Mouse (Mus musculus) 416B (cell line): ENCODE results near the gene Gng2.

ENCODE experiments used
- DNase-seq: peaks from one replicate; pipeline ENCODE4 v3.0.0; 2011; ENCODE audit warnings: low read depth

Gng2 gene

DNA sequence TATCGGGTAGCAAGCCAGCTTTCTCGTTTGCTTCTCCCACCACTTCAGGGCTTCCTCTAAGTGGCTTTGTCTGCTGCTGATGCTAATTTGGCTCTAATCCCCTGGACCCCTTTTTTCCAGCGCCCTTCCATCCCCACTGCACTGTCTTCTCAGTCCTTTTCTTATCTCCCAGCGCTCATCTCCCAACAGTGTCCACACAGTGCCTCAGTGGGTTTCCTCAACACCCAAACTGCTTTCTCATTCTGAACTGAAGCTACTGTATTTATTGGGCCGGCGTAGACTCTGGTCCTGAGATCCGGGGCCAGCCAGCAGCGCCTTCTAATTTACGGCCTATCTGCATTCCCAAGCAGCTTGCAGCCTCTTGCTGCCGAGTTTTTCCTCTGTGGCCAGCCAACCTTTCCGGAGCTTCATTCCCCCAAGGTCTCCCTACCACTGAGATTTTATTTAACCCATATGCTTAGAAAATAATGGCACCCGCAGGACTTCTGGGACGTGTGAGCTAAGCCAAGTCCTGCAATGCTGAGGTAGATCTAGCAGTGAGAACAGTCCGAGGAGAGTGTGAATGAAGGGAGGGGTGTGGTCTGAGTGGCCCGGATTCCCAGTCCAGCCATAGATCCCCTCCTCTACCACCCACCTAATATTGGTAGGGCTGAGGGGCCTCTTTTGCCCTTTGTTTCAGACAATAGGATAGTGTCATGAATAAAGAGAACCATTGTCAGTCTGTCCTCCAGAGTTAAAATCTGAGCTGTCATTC is at the start of gene Gng2:
TSS of gene Gng2 (minus strand) at position 357 of the 754 bp plus-strand sequence.
- DNase-seq: no peak

DNA sequence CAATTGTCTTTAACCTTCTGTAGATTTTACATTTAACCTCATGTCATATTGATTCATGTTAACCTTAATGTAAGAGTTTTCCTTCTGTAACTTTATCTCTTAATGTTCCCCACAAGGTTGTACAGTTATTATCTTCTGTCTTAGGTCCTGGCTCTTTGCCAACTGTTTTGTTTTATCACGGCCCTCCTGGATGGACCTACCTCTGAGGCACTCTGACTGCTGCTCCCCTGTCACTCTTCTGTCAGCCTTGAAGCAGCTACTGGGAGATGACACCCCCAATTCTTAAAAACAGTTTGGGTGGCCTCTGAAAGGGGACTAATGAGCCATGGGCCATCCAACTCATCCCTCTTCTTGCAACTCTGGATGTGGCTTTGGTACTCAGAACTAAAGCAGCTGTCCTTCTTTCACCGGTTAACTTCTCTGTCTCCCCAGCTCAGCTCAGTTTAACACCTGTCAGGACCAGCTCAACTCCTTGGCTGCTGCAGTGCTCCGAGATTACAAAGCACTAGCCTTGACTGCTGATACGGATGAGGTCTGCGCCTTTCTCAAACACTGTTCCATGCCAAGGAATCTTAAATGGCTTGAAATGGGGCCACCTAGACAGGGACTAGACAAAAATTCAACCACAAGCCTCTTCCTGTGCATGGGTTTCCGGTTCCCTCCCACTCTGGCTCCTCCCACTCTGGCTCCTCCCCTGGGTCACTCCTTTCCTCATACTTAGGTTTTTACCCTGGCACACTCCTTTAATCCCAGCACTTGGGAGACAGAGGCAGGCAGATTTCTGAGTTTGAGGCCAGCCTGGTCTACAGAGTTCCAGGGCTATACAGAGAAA is 47.7 kb upstream of the Gng2 start:
- peak; percentile 72 for DNase-seq

DNA sequence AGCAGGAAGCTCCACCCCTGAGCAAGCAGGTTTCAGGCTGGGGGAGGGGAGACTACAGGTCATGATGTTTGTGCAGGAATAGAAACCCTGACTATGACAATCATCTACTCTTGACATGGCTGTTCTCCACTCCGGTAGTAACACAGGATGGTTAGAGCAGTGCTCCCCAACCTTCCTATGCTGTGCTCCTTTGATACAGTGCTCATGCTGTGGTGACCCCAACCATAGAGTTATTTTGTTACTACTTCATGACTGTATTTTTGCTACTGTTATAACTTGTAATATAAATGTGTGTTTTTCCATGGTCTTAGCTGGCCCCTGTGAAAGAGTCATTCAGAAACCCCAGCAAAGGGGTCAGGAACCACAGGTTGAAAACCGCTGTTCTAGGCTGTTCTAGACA is 46.5 kb upstream of the Gng2 start:
- DNase-seq: no peak

- no peak for DNase-seq
These were observed 42.1 kb upstream of the Gng2 start for GRCm38 (mm10) chr14:20019486-20019885.

DNA sequence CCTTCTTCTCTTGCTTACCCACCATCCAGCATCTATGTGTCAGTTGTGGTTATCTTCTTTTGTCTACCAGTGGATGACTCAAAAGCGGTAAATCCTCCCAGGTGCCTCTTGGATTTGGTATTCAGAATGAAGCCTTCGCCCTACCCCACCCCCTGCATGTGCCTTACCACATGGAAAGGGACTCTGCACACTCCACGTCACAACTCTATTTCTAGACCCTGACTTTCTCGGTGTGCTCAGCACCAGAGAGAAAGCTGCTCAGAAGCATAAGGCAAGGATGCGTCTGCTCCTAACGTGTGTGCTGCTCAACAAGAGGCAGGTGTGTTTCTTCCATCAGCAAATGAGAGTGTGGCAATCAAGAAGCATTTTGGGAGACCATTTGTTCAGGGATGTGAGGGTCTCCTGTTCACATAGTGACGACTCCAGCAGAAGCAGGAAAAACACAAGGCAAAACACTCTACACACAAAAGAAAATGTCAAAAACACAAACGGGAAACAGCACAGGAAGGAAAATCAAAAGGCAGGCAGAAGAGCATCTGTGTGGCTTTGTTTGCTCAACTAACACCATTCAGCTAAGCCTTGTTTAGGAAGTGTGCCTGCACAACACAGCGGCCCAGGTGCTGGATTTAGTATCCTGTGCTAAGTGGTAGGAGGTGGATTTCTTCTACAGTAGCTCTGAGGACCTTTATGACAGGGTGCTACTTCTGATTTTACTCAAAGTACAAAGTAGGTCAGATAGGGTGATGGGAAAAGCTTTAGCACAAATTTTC is 35.3 kb upstream of the Gng2 start:
- no peak for DNase-seq

DNA sequence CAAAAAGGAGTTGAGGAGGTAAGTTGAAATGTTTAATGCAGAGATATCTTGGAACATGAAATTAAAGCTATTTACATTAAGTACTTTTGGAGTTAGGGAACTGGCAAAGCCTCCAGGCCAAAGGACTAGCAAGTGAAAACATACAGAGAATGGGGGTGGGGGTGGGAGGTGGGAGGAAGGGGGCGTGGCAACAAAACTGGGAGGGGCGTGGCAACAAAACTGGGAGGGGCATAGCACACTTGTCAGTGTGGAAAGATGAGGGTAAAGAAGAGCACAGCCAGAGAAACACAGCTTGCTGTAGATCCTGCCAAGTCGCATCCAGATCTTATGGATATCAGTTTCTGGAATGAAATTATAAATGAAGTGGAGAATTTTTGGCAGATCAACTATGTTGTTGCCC is 30.0 kb upstream of the Gng2 start:
- DNase-seq: no peak

GRCm38 (mm10) chr14:20004777-20005289 is 27.4 kb upstream of the Gng2 start:
- DNase-seq: peak; percentile 27

GRCm38 (mm10) chr14:19996853-19997252 is 19.4 kb upstream of the Gng2 start:
- DNase-seq: no peak

DNA sequence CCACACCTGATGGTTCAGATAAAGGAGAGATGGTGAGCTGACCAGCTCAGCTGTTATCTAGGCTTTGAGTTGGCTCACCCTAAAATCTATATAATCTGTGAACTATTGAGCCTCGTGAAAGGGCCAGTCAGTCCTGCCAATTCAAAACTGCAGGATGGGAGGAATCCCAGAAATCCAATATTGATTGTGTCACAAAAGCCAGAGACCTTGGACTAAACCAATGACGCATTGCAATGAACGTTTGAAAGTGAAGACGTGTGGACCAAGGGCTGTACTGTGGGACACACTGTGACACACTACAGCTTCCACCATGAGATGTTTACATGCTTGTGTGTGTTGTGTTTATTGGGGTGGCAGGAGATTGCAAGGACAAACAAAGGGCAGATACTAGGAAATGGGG is 18.5 kb upstream of the Gng2 start:
- DNase-seq: no peak

- DNase-seq: no peak
These were observed 16.6 kb upstream of the Gng2 start for GRCm38 (mm10) chr14:19994068-19994467.

DNA sequence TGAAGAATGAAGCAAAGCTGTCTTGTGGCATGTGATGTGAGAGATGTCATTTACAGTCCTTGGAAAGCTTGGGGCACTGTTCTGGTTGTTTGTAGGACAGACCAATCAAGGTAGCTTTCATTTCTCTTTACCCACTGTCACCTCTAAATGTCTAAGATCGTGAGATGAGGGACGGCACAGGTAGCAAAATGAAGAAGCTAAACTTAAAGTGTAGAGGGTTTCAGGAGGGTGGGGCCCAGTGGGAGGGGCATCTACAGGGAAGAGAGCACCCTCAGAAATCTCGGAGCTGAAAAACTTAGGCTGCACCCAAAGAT is 16.1 kb upstream of the Gng2 start:
- DNase-seq: no peak

GRCm38 (mm10) chr14:19992873-19993569 is 15.6 kb upstream of the Gng2 start:
- peak; percentile 56 for DNase-seq

DNA sequence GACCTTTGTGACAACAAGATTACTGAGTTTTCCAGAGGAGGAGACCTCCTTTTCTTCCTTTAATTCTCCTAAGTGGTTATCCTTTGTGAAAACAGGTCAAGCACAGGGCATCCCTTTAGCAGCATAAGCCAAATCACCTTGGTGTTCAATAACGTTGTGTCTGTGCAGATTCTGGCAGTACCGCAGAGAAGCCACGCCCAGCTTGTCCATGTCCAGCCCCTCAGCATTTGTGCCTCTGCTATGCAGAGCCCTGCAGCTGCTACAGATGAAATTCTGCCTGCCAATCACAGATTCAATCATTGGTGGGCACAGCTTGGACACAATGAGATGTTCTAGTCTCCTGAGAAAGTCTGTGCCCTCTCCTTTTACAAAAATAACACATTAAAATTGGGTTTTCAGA is 14.4 kb upstream of the Gng2 start:
- DNase-seq: no peak

GRCm38 (mm10) chr14:19990436-19990993 is 13.1 kb upstream of the Gng2 start:
- DNase-seq: no peak

DNA sequence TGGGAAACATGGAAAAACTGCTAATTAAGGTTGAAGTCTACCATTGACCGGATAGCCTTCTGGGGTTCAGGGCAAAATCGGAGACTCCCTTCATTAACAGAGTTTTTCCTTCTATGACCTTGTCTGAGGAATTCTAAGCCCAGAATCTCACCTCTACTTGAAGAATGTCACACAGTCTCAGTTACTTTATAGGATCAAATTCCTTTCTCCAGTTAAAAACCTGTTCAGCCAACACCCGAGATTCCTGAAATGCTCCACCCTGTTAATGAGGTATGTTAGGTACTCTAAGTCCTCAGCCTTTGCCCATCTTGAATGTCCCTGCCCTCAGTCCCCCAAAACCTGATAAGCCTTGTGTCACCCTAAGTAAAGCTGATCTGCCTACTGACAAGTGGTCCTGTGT is 11.0 kb upstream of the Gng2 start:
- no peak for DNase-seq

GRCm38 (mm10) chr14:19987358-19987834 is 10.0 kb upstream of the Gng2 start:
- DNase-seq: no peak

GRCm38 (mm10) chr14:19986614-19987357 is 9.4 kb upstream of the Gng2 start:
- DNase-seq: peak; percentile 80

DNA sequence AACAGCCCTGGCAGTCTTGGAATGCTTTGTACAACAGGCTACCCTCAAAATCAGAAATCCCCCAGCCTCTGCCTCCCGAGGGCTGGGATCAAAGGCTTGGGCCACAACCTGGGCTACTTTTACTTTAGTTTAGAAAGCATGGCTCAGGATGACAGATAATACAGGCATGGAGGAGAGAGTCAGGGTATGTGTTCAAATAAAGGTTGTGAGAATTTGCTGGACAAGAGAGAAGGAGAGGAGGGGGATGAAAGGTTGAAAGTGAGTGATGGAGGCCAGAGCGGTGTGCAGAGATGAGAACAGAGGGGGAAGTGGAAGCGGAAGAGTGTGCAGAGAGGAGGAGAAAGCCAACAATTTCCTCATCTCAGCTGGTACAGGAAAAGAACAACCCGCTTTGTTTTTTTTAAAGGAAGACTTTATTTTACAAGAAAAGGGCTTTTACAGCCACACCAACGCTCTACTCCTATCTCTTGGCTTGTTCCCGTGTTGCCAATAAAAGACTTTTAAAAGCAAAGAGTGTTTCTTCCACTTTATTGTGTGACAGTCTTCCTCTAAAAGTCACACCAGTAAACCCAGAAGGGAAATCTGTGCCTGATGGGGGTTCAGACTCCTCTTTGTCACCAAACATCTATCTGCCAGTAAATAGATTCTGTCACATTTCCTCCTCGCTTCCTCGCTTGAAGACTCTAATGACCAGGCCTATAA is 8.6 kb upstream of the Gng2 start:
- no peak for DNase-seq

GRCm38 (mm10) chr14:19985107-19985911 is 7.9 kb upstream of the Gng2 start:
- DNase-seq: peak; percentile 96
